Mouse (Mus musculus) forebrain, postnatal 0 days (tissue): ENCODE data around the gene Trpm2. TPM values are rescaled to one million over a fixed set of nuclear protein-coding genes. Genes with fewer than 3 reads are reported as not detected.
A peak's percentile ranks its signal among the peaks of the same experiment; 100 is the strongest.

Experiments used
- ATAC-seq: fragments of 200-750 bp; cut with Nextera tagmentation; 2 replicates; pipeline ENCODE4 v1.8.0; 2017; ENCODE audit warnings: mild to moderate bottlenecking, moderate library complexity
- DNase-seq: peaks from one replicate; pipeline ENCODE4 v3.0.0-alpha.2; 2015
- H3K27ac ChIP-seq: fragments of 300-500 bp; sonication (generic); 2 replicates; pipeline ENCODE4 v1.5.1; 2014; ENCODE audit warnings: low read depth, mild to moderate bottlenecking, antibody characterized with exemption, low read length, moderate library complexity, mixed read lengths
- H3K27me3 ChIP-seq: fragments of 300-500 bp; sonication (generic); 2 replicates; pipeline ENCODE4 v1.6.1; 2014; ENCODE audit warnings: mild to moderate bottlenecking, low read length, mixed read lengths; ENCODE audit not compliant: insufficient read depth
- H3K36me3 ChIP-seq: fragments of 300-500 bp; sonication (generic); 2 replicates; pipeline ENCODE4 v1.6.1; 2014; ENCODE audit warnings: mild to moderate bottlenecking, moderate library complexity; ENCODE audit not compliant: insufficient read depth
- H3K4me1 ChIP-seq: fragments of 300-500 bp; sonication (generic); 2 replicates; pipeline ENCODE4 v1.6.1; 2014; ENCODE audit warnings: antibody characterized with exemption; ENCODE audit not compliant: insufficient read depth
- H3K4me2 ChIP-seq: fragments of 300-500 bp; sonication (generic); 2 replicates; pipeline ENCODE4 v1.6.1; 2014; ENCODE audit warnings: low read depth, mild to moderate bottlenecking, moderate library complexity
- H3K4me3 ChIP-seq: fragments of 300-500 bp; sonication (generic); 2 replicates; pipeline ENCODE4 v1.5.1; 2014; ENCODE audit warnings: low read depth, low read length, mixed read lengths
- H3K9ac ChIP-seq: fragments of 300-500 bp; sonication (generic); 2 replicates; pipeline ENCODE4 v1.6.1; 2014; ENCODE audit warnings: mild to moderate bottlenecking
- H3K9me3 ChIP-seq: fragments of 300-500 bp; sonication (generic); 2 replicates; pipeline ENCODE4 v1.6.1; 2016; ENCODE audit warnings: low read length
- CTCF ChIP-seq: sonication (generic); IDR thresholded peaks from 2 replicates; pipeline ENCODE4 v1.5.1; 2016; ENCODE audit warnings: antibody characterized with exemption, control low read depth, low read depth
- WGBS: fragments of 180-500 bp; shearing (Covaris S2); extraction: QIAGEN DNeasy Blood & Tissue Kit; methylation state at CpG from one replicate; pipeline ENCODE4 v1.1.7; 2014; 5-methylcytosine and 5-hydroxymethylcytosine counted together
- polyA plus RNA-seq: library from polyadenylated mRNA; unstranded; fragments of >200 nt; fragmentation: Nextera tagmentation; extraction: Ambion mirVana; gene quantifications from 2 replicates; pipeline ENCODE4 v1.2.1, GENCODE M21; 2015
- total RNA-seq: library from RNA; depleted of rRNA; stranded (reverse); fragments of >200 nt; gene quantifications from 2 replicates; pipeline ENCODE4 v1.2.3, GENCODE M21; 2014

The Trpm2 gene
- total and polyA plus RNA-seq, 2 experiments from 2014 or later = 4.5 to 8.7 TPM

GRCm38 (mm10) chr10:77890987-77891565 lies 79.3 kb downstream of the Trpm2 start:
- no peaks in the 10 kb centered on the region for H3K4me1 ChIP-seq
- DNase-seq (no peak), ATAC-seq (no peak)
- no peak for TF ChIP-seq CTCF
- H3K4me2 ChIP-seq = no peak overlapping the region
- no peaks in the 10 kb centered on the region for H3K27me3 ChIP-seq
- 77% methylated on average over 8 of the region's 8 CpGs for WGBS
- H3K9ac ChIP-seq = no peak overlapping the region
- no peaks in the 10 kb centered on the region for H3K9me3 ChIP-seq
- no peak overlapping the region for H3K4me3 ChIP-seq
- no peaks in the 10 kb centered on the region for H3K36me3 ChIP-seq
- H3K27ac ChIP-seq = no peak overlapping the region

- no peak overlapping the region for H3K9ac ChIP-seq
- H3K36me3 ChIP-seq = no peaks in the 10 kb centered on the region
- no peaks in the 10 kb centered on the region for H3K4me1 ChIP-seq
- no peak for DNase-seq
- H3K27me3 ChIP-seq = no peaks in the 10 kb centered on the region
- H3K27ac ChIP-seq = no peak overlapping the region
- 57% methylated on average over 12 of the region's 12 CpGs for whole genome bisulfite sequencing
- TF ChIP-seq CTCF = peak; percentile 48
- no peak overlapping the region for H3K4me3 ChIP-seq
- no peak overlapping the region for H3K4me2 ChIP-seq
- H3K9me3 ChIP-seq = no peaks in the 10 kb centered on the region
- ATAC-seq = no peak
Measured at GRCm38 (mm10) chr10:77886007-77886747, 84.2 kb downstream of the Trpm2 start.

- Histone ChIP-seq H3K4me3 (no peak overlapping the region), H3K36me3 (no peaks in the 10 kb centered on the region), H3K4me2 (no peak overlapping the region), H3K9me3 (no peaks in the 10 kb centered on the region), H3K9ac (no peak overlapping the region), H3K4me1 (no peaks in the 10 kb centered on the region), H3K27ac (no peak overlapping the region), H3K27me3 (no peaks in the 10 kb centered on the region)
- ATAC-seq (no peak), DNase-seq (no peak)
- peak; percentile 22; the same call in 1 of the 2 replicates for TF ChIP-seq CTCF
- WGBS = 85% methylated on average over 5 of the region's 5 CpGs
Measured at GRCm38 (mm10) chr10:77882553-77882952, 87.8 kb downstream of the Trpm2 start.

- Histone ChIP-seq H3K4me1 (no peaks in the 10 kb centered on the region), H3K27me3 (no peaks in the 10 kb centered on the region), H3K27ac (no peak overlapping the region), H3K9ac (no peak overlapping the region), H3K9me3 (no peaks in the 10 kb centered on the region), H3K4me2 (no peak overlapping the region), H3K4me3 (no peak overlapping the region), H3K36me3 (no peaks in the 10 kb centered on the region)
- no peak for TF ChIP-seq CTCF
- DNase-seq = no peak
- 87% methylated on average over 3 of the region's 3 CpGs for WGBS
- ATAC-seq = no peak
Measured at GRCm38 (mm10) chr10:77880305-77880704, 90.1 kb downstream of the Trpm2 start.

GRCm38 (mm10) chr10:77878985-77879384 lies 91.4 kb downstream of the Trpm2 start:
- Histone ChIP-seq H3K9me3 (no peaks in the 10 kb centered on the region), H3K4me3 (no peak overlapping the region), H3K4me1 (no peaks in the 10 kb centered on the region), H3K36me3 (no peaks in the 10 kb centered on the region), H3K27me3 (no peaks in the 10 kb centered on the region), H3K27ac (no peak overlapping the region), H3K9ac (no peak overlapping the region), H3K4me2 (no peak overlapping the region)
- WGBS = 56% methylated on average over 6 of the region's 6 CpGs
- DNase-seq (no peak), ATAC-seq (no peak)
- TF ChIP-seq CTCF = peak; percentile 36

- WGBS = 90% methylated on average over 7 of the region's 7 CpGs
- Histone ChIP-seq H3K36me3 (no peaks in the 10 kb centered on the region), H3K4me3 (no peak overlapping the region), H3K9ac (no peak overlapping the region), H3K9me3 (no peaks in the 10 kb centered on the region), H3K27me3 (no peaks in the 10 kb centered on the region), H3K27ac (no peak overlapping the region), H3K4me1 (no peaks in the 10 kb centered on the region), H3K4me2 (no peak overlapping the region)
- DNase-seq (no peak), ATAC-seq (no peak)
- TF ChIP-seq CTCF = no peak
Measured at GRCm38 (mm10) chr10:77869651-77870050, 100.7 kb downstream of the Trpm2 start.

GRCm38 (mm10) chr10:77867546-77867945 lies 102.8 kb downstream of the Trpm2 start:
- Histone ChIP-seq H3K4me3 (no peak overlapping the region), H3K27me3 (no peaks in the 10 kb centered on the region), H3K9ac (no peak overlapping the region), H3K9me3 (no peaks in the 10 kb centered on the region), H3K27ac (no peak overlapping the region), H3K36me3 (no peaks in the 10 kb centered on the region), H3K4me1 (no peaks in the 10 kb centered on the region), H3K4me2 (no peak overlapping the region)
- no peak for DNase-seq
- WGBS = 48% methylated on average over 1 of the region's 1 CpGs
- no peak for ATAC-seq
- TF ChIP-seq CTCF = no peak
